Mouse (Mus musculus) liver, adult 2 months (tissue): ENCODE results near the gene Slc38a5.

ENCODE experiments used
- CTCF ChIP-seq: fragments of 200-500 bp; IDR thresholded peaks from 2 replicates; pipeline ENCODE4 v1.5.1; 2011; ENCODE audit warnings: low read depth, low read length, control low read depth
- POLR2A ChIP-seq: fragments of 200-500 bp; IDR thresholded peaks from 2 replicates; pipeline ENCODE4 v1.6.1; 2011; ENCODE audit warnings: low read length, control low read depth; ENCODE audit not compliant: insufficient read depth; ENCODE audit errors: extremely low read depth

DNA sequence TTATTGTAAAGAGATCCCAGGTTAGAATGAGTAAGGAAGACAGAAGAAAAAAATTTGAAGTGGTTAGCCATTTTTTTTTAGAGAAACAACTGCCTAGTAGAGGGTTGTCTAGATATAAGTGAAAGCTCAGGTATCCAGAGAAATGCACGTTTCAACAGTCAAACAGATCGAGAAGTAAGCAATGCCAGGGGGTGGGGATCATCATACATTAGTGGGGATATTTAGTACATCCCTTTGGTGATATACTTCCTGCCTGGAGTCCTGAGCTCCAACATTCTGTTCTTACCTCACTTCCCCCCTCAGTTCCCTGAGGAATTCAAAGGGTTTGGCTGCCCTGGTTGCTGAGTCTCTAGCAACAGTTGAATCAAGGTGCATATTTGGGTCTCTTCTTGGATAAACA is 56.2 kb downstream of the Slc38a5 start, which contains the start of gene Ssxb10:
- no peak for TF ChIP-seq CTCF
- no peak for TF ChIP-seq POLR2A
